In the genomic region with DNA sequence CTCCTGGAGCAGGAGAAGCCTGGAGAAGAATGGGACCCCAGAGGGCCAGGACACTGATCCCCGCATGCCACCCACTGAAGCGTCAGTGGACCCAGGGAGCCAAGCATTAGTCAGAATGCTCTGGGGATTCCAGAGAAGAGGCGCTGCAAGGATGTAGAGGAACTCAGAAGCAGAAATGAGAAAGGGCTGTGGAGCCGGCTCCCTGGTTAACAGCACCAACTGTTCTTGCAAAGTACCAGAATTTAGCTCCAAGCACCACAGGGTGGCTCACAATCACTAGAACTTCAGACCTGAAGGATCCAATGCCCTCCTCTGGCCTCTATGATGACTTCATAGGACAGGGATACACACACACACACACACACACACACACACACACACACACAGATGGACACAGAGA, we compare ENCODE assay signal across 16 mouse cellular contexts.
"Had no signal": no experiment of that assay in that cellular context is flagged by ENCODE, and none has a peak within 500 bp of the region (broad histone marks: within the 10 kb centered on the region; RNA-seq: fewer than 3 reads in every experiment).

No protein-coding gene starts in this region.

- ATAC-seq: midbrain, embryonic 13.5 days had no signal

- DNase-seq: kidney, adult 2 months; kidney, postnatal 25 days; layer of hippocampus, adult 9-11 months; lung, embryonic 14.5 days; lung, postnatal 10 days; lung, postnatal 4 days; right cerebral cortex, postnatal 4 days; spleen, adult 18-20 months; thymus, adult 18-20 months; thymus, postnatal 25 days had no signal

- H3K27me3 ChIP-seq: kidney, embryonic 15.5 days; megakaryocyte, embryonic 14.5 days; midbrain, embryonic 13.5 days; neural tube, embryonic 15.5 days had no signal

- H3K4me2 ChIP-seq: kidney, embryonic 15.5 days; liver, embryonic 11.5 days; lung, embryonic 14.5 days; midbrain, embryonic 13.5 days; neural tube, embryonic 15.5 days had no signal

- H3K36me3 ChIP-seq: kidney, embryonic 15.5 days; limb, embryonic 10.5 days; neural tube, embryonic 15.5 days had no signal

- H3K9me3 ChIP-seq: kidney, embryonic 15.5 days; limb, embryonic 10.5 days; midbrain, embryonic 13.5 days; neural tube, embryonic 15.5 days had no signal

- H3K9ac ChIP-seq: kidney, embryonic 15.5 days; lung, embryonic 14.5 days; midbrain, embryonic 13.5 days; neural tube, embryonic 15.5 days had no signal

- H3K4me3 ChIP-seq: kidney, embryonic 15.5 days; limb, embryonic 10.5 days; megakaryocyte, embryonic 14.5 days; midbrain, embryonic 13.5 days; neural tube, embryonic 15.5 days had no signal

- H3K27ac ChIP-seq: kidney, embryonic 15.5 days; limb, embryonic 10.5 days; midbrain, embryonic 13.5 days; neural tube, embryonic 15.5 days had no signal
